Mouse (Mus musculus) hindbrain, postnatal 0 days (tissue): ENCODE data around the gene Slc37a1. TPM values are rescaled to one million over a fixed set of nuclear protein-coding genes. Genes with fewer than 3 reads are reported as not detected.
"Not testable (repeated sequence)": the region's sequence is repeated elsewhere in the genome, so short reads cannot be mapped to it uniquely, and the experiment has no call there.

Source experiments
- ATAC-seq: fragments of 200-750 bp; cut with Nextera tagmentation; 2 replicates; pipeline ENCODE4 v1.8.0; 2017; ENCODE audit warnings: mild to moderate bottlenecking, moderate TSS enrichment, moderate library complexity
- DNase-seq: peaks from one replicate; pipeline ENCODE4 v3.0.0-alpha.2; 2015; ENCODE audit warnings: low spot score
- H3K27ac ChIP-seq: fragments of 300-500 bp; sonication (generic); 2 replicates; pipeline ENCODE4 v1.5.1; 2014; ENCODE audit warnings: mild to moderate bottlenecking
- H3K27me3 ChIP-seq: fragments of 300-500 bp; sonication (generic); 2 replicates; pipeline ENCODE4 v1.6.1; 2014; ENCODE audit warnings: low read length, mixed read lengths; ENCODE audit not compliant: insufficient read depth
- H3K36me3 ChIP-seq: fragments of 300-500 bp; sonication (generic); 2 replicates; pipeline ENCODE4 v1.6.1; 2014; ENCODE audit warnings: low read length, mixed read lengths; ENCODE audit not compliant: insufficient read depth
- H3K4me1 ChIP-seq: fragments of 300-500 bp; sonication (generic); 2 replicates; pipeline ENCODE4 v1.6.1; 2014; ENCODE audit warnings: antibody characterized with exemption, low read length, mixed read lengths; ENCODE audit not compliant: insufficient read depth
- H3K4me2 ChIP-seq: fragments of 300-500 bp; sonication (generic); 2 replicates; pipeline ENCODE4 v1.6.1; 2014; ENCODE audit warnings: low read depth, mild to moderate bottlenecking, low read length, moderate library complexity, mixed read lengths
- H3K4me3 ChIP-seq: fragments of 300-500 bp; sonication (generic); 2 replicates; pipeline ENCODE4 v1.5.1; 2014; ENCODE audit warnings: low read length
- H3K9ac ChIP-seq: fragments of 300-500 bp; sonication (generic); replicated peaks from 2 replicates; pipeline ENCODE4 v1.6.1; 2014; ENCODE audit warnings: mild to moderate bottlenecking, low read length, moderate library complexity, mixed read lengths
- H3K9me3 ChIP-seq: fragments of 300-500 bp; sonication (generic); 2 replicates; pipeline ENCODE4 v1.6.1; 2016; ENCODE audit warnings: low read length, mixed read lengths
- CTCF ChIP-seq: IDR thresholded peaks from 2 replicates; pipeline ENCODE4 v1.5.1; 2016; ENCODE audit warnings: antibody characterized with exemption, control low read depth, low read depth
- WGBS: fragments of 180-500 bp; shearing (Covaris S2); extraction: QIAGEN DNeasy Blood & Tissue Kit; methylation state at CpG from one replicate; pipeline ENCODE4 v1.1.7; 2014; 5-methylcytosine and 5-hydroxymethylcytosine counted together
- polyA plus RNA-seq: library from polyadenylated mRNA; unstranded; fragments of >200 nt; fragmentation: Nextera tagmentation; extraction: Ambion mirVana; gene quantifications from 2 replicates; pipeline ENCODE4 v1.2.1, GENCODE M21; 2015
- total RNA-seq: library from RNA; depleted of rRNA; stranded (reverse); fragments of >200 nt; gene quantifications from 2 replicates; pipeline ENCODE4 v1.2.3, GENCODE M21; 2014

Gene Slc37a1
- total and polyA plus RNA-seq, 2 experiments from 2014 or later = 5.7 to 10.7 TPM

DNA sequence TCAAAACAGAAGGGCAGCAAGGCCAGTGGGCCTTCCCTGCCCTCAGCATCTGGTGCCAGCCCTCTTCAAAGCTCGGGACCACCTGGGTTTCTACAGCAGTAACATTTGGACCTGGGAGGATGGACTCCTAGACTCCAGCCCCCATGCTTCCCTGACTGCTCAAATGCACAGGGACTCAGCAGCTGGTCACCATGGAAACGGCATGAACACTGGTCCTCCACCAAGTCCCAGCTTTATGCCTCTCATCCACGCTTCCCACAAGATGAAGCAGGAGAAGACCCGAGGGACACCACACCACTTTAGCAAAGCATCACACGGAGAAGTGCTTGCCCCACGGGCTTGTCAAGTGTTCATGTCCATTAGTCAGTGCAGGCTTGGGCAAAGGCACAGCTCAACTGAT, 55.6 kb downstream of the Slc37a1 start:
- H3K4me2 ChIP-seq = no peak overlapping the region
- 50% methylated on average over 6 of the region's 6 CpGs for WGBS
- H3K27me3 ChIP-seq = no peaks in the 10 kb centered on the region
- H3K27ac ChIP-seq = no peak overlapping the region
- no peak overlapping the region for H3K9ac ChIP-seq
- no peaks in the 10 kb centered on the region for H3K4me1 ChIP-seq
- DNase-seq (peak; percentile 62), ATAC-seq (peak; percentile 37; the same call in 1 of the 2 replicates)
- no peak overlapping the region for H3K4me3 ChIP-seq
- TF ChIP-seq CTCF = no peak
- no peaks in the 10 kb centered on the region for H3K9me3 ChIP-seq
- no peaks in the 10 kb centered on the region for H3K36me3 ChIP-seq

GRCm38 (mm10) chr17:31344172-31344801, 57.7 kb downstream of the Slc37a1 start:
- H3K27ac ChIP-seq = no peak overlapping the region
- no peaks in the 10 kb centered on the region for H3K27me3 ChIP-seq
- ATAC-seq (no peak), DNase-seq (peak; percentile 74)
- H3K9ac ChIP-seq = no peak overlapping the region
- WGBS = 55% methylated on average over 5 of the region's 5 CpGs
- H3K9me3 ChIP-seq = no peaks in the 10 kb centered on the region
- no peaks in the 10 kb centered on the region for H3K36me3 ChIP-seq
- no peak overlapping the region for H3K4me3 ChIP-seq
- H3K4me1 ChIP-seq = no peaks in the 10 kb centered on the region
- TF ChIP-seq CTCF = peak; percentile 74
- H3K4me2 ChIP-seq = no peak overlapping the region

- ATAC-seq (no peak), DNase-seq (no peak)
- TF ChIP-seq CTCF = no peak
- H3K9ac ChIP-seq = no peak overlapping the region
- no peak overlapping the region for H3K4me2 ChIP-seq
- H3K4me3 ChIP-seq = no peak overlapping the region
- no peaks in the 10 kb centered on the region for H3K36me3 ChIP-seq
- WGBS = 96% methylated on average over 3 of the region's 3 CpGs
- no peak overlapping the region for H3K27ac ChIP-seq
- H3K27me3 ChIP-seq = no peaks in the 10 kb centered on the region
- no peaks in the 10 kb centered on the region for H3K4me1 ChIP-seq
- no peaks in the 10 kb centered on the region for H3K9me3 ChIP-seq
Measured at GRCm38 (mm10) chr17:31344816-31345215, 58.2 kb downstream of the Slc37a1 start.

GRCm38 (mm10) chr17:31348129-31348528, 61.5 kb downstream of the Slc37a1 start:
- 65% methylated on average over 5 of the region's 5 CpGs for WGBS

DNA sequence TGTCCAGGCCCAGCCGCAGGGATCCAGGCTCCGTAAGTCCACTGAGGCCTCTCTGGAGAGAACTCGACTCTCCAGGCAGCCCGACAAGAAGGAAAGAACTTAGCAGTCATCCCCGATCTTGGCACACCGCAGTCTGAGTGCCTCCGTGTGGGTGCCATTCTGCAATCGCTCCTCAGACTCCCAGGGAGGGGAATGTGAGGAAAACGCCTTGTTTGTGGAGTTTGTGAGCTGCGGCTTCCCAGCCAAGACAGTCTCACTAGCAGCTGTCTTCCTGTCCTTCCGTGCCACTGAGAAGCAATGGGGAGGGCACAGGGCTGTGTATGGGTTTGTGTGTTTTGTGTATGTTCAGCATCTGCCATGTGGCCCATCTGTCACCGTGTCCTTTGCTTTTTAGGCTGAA, 62.8 kb downstream of the Slc37a1 start:
- H3K36me3 ChIP-seq = no peaks in the 10 kb centered on the region
- no peak for ATAC-seq
- DNase-seq = no peak
- no peak overlapping the region for H3K4me2 ChIP-seq
- H3K27ac ChIP-seq = 0 out of 2 replicates have a peak overlapping the region, but pooled peaks have one; percentile 0
- H3K4me1 ChIP-seq = no peaks in the 10 kb centered on the region
- no peak overlapping the region for H3K4me3 ChIP-seq
- WGBS = 56% methylated on average over 12 of the region's 12 CpGs
- H3K9me3 ChIP-seq = no peaks in the 10 kb centered on the region
- no peak overlapping the region for H3K9ac ChIP-seq
- no peak for TF ChIP-seq CTCF
- no peaks in the 10 kb centered on the region for H3K27me3 ChIP-seq

More at GRCm38 (mm10) chr17:31348129-31348528, 61.5 kb downstream of the Slc37a1 start:
- DNase-seq = no peak
- ATAC-seq = no peak
- no peak overlapping the region for H3K27ac ChIP-seq
- TF ChIP-seq CTCF = no peak
- no peaks in the 10 kb centered on the region for H3K4me1 ChIP-seq
- H3K4me3 ChIP-seq = no peak overlapping the region
- H3K4me2 ChIP-seq = no peak overlapping the region
- no peaks in the 10 kb centered on the region for H3K27me3 ChIP-seq
- H3K9ac ChIP-seq = no peak overlapping the region
- H3K9me3 ChIP-seq = no peaks in the 10 kb centered on the region
- no peaks in the 10 kb centered on the region for H3K36me3 ChIP-seq

DNA sequence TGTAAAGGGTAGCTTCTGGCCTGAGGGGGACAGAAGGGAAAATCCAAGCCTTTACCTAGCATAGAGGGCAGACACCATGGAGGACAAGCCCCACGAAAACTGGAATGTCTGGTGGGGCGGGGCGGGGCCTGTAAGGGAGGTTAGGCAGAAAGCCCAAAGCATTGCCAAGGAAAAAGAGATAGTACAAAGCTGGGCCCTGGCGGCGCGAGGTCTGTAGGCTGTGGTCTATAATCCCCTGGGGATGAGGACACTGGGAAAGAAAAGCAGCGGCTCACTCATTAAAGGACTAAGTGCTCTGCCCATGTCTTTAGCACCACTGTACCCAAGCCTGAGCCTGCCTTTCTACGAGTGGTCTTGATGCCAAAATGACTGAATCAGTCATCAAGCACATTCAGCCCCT, 65.4 kb downstream of the Slc37a1 start:
- no peak overlapping the region for H3K9ac ChIP-seq
- H3K4me1 ChIP-seq = peaks cover 8% of the 10 kb centered on the region
- H3K27me3 ChIP-seq = no peaks in the 10 kb centered on the region
- H3K4me3 ChIP-seq = no peak overlapping the region
- ATAC-seq (no peak), DNase-seq (no peak)
- no peak overlapping the region for H3K4me2 ChIP-seq
- H3K9me3 ChIP-seq = no peaks in the 10 kb centered on the region
- no peak for TF ChIP-seq CTCF
- H3K36me3 ChIP-seq = no peaks in the 10 kb centered on the region
- H3K27ac ChIP-seq = no peak overlapping the region
- WGBS = 56% methylated on average over 7 of the region's 8 CpGs

- H3K9me3 ChIP-seq = no peaks in the 10 kb centered on the region
- peaks cover 8% of the 10 kb centered on the region for H3K4me1 ChIP-seq
- no peak for DNase-seq
- no peak overlapping the region for H3K4me2 ChIP-seq
- H3K36me3 ChIP-seq = no peaks in the 10 kb centered on the region
- ATAC-seq = no peak
- H3K4me3 ChIP-seq = no peak overlapping the region
- TF ChIP-seq CTCF = no peak
- WGBS = 66% methylated on average over 2 of the region's 2 CpGs
- no peak overlapping the region for H3K27ac ChIP-seq
- no peaks in the 10 kb centered on the region for H3K27me3 ChIP-seq
- H3K9ac ChIP-seq = no peak overlapping the region
Measured at GRCm38 (mm10) chr17:31353255-31353654, 66.7 kb downstream of the Slc37a1 start.

DNA sequence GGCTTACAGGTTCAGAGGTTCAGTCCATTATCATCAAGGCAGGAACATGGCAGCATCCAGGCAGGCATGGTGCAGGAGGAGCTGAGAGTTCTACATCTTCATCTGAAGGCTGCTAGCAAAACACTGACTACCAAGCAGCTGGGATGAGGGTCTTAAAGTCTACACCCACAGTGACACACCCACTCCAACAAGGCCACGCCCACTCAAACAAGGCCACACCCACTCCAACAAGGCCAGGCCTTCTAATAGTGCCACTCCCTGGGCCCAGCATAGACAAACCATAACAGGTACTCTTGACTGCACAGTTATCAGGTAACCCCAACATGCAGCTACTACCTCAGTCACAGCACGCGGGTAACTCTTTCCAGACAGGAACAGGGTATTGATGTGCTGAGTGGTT, 68.1 kb downstream of the Slc37a1 start:
- not testable (repeated sequence) for H3K9ac ChIP-seq, ATAC-seq, H3K4me2 ChIP-seq, H3K9me3 ChIP-seq, H3K27me3 ChIP-seq, H3K4me1 ChIP-seq, H3K27ac ChIP-seq, H3K4me3 ChIP-seq, H3K36me3 ChIP-seq, DNase-seq
- 83% methylated on average over 3 of the region's 3 CpGs for WGBS
